Mouse (Mus musculus) forebrain, embryonic 11.5 days (tissue): ENCODE measurements around the gene Agxt. TPM values are rescaled to one million over a fixed set of nuclear protein-coding genes. Genes with fewer than 3 reads are reported as not detected.

ENCODE experiments used
- ATAC-seq: fragments of 200-750 bp; cut with Nextera tagmentation; replicated peaks from 2 replicates; pipeline ENCODE4 v1.8.0; 2017; ENCODE audit warnings: moderate TSS enrichment; ENCODE audit not compliant: low FRiP score
- DNase-seq: peaks from one replicate; pipeline ENCODE4 v3.0.0-alpha.2; 2017; ENCODE audit warnings: low spot score
- H3K27ac ChIP-seq: fragments of 300-500 bp; sonication (generic); 2 replicates; pipeline ENCODE4 v1.5.1; 2014; ENCODE audit warnings: low read depth, low read length
- H3K27me3 ChIP-seq: fragments of 300-500 bp; sonication (generic); 2 replicates; pipeline ENCODE4 v1.6.1; 2014; ENCODE audit warnings: mild to moderate bottlenecking, low read length, mixed read lengths; ENCODE audit not compliant: control insufficient read depth, insufficient read depth
- H3K36me3 ChIP-seq: fragments of 300-500 bp; sonication (generic); 2 replicates; pipeline ENCODE4 v1.6.1; 2014; ENCODE audit warnings: mild to moderate bottlenecking, low read length, moderate library complexity, mixed read lengths; ENCODE audit not compliant: control insufficient read depth, insufficient read depth
- H3K4me1 ChIP-seq: fragments of 300-500 bp; sonication (generic); replicated peaks from 2 replicates; pipeline ENCODE4 v1.6.1; 2014; ENCODE audit warnings: low read length, mixed read lengths; ENCODE audit not compliant: control insufficient read depth, insufficient read depth
- H3K4me2 ChIP-seq: fragments of 300-500 bp; sonication (generic); 2 replicates; pipeline ENCODE4 v1.6.1; 2014; ENCODE audit warnings: low read depth, mild to moderate bottlenecking, low read length, moderate library complexity, mixed read lengths; ENCODE audit not compliant: severe bottlenecking
- H3K4me3 ChIP-seq: fragments of 300-500 bp; sonication (generic); 2 replicates; pipeline ENCODE4 v1.5.1; 2014; ENCODE audit warnings: low read depth, low read length
- H3K9ac ChIP-seq: fragments of 300-500 bp; sonication (generic); 2 replicates; pipeline ENCODE4 v1.6.1; 2014; ENCODE audit warnings: low read length
- H3K9me3 ChIP-seq: fragments of 300-500 bp; sonication (generic); 2 replicates; pipeline ENCODE4 v1.6.1; 2016; ENCODE audit warnings: low read length, mixed read lengths; ENCODE audit not compliant: control insufficient read depth
- WGBS: fragments of 180-500 bp; shearing (Covaris S2); extraction: QIAGEN DNeasy Blood & Tissue Kit; methylation state at CpG from one replicate; pipeline ENCODE4 v1.1.7; 2014; 5-methylcytosine and 5-hydroxymethylcytosine counted together
- polyA plus RNA-seq: library from polyadenylated mRNA; unstranded; fragments of >200 nt; fragmentation: Nextera tagmentation; extraction: Ambion mirVana; gene quantifications from 2 replicates; pipeline ENCODE4 v1.2.1, GENCODE M21; 2014

Agxt gene
- polyA plus RNA-seq, 1 experiment from 2014 or later, result not detected

DNA sequence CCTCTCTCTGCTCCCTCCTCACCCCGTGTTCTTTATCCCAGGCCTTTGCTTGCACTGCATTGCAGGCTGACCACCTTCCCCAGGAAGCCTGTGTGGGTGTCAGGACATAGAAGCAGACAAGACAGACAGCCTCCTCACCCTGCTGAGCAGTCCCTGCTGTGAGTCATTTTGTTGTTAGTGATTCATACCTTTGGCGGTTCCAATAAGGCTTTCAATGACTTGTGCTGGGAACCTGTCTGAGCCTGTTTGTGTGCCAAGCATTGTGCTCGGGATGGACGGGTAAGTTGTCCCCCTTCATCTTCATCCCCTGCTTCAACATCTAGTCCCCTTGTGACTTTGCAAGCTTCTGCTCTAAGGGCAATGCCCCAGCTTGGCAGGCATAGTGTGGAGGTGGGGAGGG lies 38.6 kb downstream of the Agxt start:
- H3K4me3 ChIP-seq, result no peak overlapping the region
- 70% methylated on average over 4 of the region's 4 CpGs for WGBS
- ATAC-seq, result no peak
- no peaks in the 10 kb centered on the region for H3K9me3 ChIP-seq
- H3K27me3 ChIP-seq, result no peaks in the 10 kb centered on the region
- peaks cover 8% of the 10 kb centered on the region for H3K4me1 ChIP-seq
- H3K4me2 ChIP-seq, result no peak overlapping the region
- DNase-seq, result no peak
- H3K36me3 ChIP-seq, result no peaks in the 10 kb centered on the region
- no peak overlapping the region for H3K27ac ChIP-seq
- no peak overlapping the region for H3K9ac ChIP-seq

DNA sequence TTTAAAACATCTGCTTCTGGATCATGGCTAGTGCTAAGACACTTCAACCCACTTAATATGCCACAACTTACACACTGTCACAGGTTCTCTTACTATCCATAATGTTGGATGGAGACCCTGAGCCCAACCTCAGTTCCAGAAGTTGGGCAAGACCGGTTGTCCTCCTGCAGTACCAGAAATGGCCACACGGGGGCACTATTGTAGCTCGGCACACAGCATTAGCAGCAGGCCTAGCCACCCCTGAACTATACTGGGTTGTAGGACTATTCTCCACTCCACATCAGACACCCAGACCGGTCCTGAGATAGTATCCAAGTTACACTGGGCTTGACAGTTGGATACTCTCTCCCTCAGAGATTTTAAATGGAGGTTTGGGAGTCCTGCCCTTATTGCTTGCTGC lies 39.4 kb downstream of the Agxt start:
- H3K27me3 ChIP-seq, result no peaks in the 10 kb centered on the region
- no peak overlapping the region for H3K27ac ChIP-seq
- no peak overlapping the region for H3K4me2 ChIP-seq
- no peaks in the 10 kb centered on the region for H3K9me3 ChIP-seq
- no peak overlapping the region for H3K9ac ChIP-seq
- 3% methylated on average over 4 of the region's 4 CpGs for WGBS
- peaks cover 8% of the 10 kb centered on the region for H3K4me1 ChIP-seq
- DNase-seq (peak; percentile 96), ATAC-seq (peak; percentile 67)
- no peaks in the 10 kb centered on the region for H3K36me3 ChIP-seq
- no peak overlapping the region for H3K4me3 ChIP-seq

DNA sequence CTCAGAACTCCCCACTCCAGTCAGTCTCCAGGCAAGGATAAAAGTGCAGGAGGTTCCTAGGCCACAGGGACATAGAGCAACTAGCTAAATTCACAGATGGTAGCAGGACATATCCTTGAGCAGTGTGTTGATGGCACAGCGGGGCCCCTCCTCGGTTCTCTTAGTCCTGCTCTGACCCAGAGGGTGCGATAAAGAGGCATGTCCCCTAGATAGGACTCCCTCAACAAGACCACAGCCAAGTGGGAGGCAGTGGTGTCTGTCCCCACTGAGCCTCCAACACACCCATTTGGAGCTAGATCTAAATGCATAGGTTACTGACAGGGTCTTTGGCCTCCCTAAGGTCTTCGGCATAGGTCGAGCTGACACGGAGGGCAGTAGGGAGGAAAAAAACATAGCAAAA lies 40.8 kb downstream of the Agxt start:
- Histone ChIP-seq H3K27ac (no peak overlapping the region), H3K9ac (no peak overlapping the region; the same call in 1 of the 2 replicates), H3K9me3 (no peaks in the 10 kb centered on the region), H3K4me1 (peaks cover 8% of the 10 kb centered on the region), H3K4me2 (peak overlapping the region; percentile 88; the same call in 1 of the 2 replicates), H3K27me3 (no peaks in the 10 kb centered on the region), H3K4me3 (no peak overlapping the region; the same call in 1 of the 2 replicates), H3K36me3 (no peaks in the 10 kb centered on the region)
- ATAC-seq (peak; percentile 1; the same call in 1 of the 2 replicates), DNase-seq (no peak)
- WGBS, result 18% methylated on average over 6 of the region's 6 CpGs

DNA sequence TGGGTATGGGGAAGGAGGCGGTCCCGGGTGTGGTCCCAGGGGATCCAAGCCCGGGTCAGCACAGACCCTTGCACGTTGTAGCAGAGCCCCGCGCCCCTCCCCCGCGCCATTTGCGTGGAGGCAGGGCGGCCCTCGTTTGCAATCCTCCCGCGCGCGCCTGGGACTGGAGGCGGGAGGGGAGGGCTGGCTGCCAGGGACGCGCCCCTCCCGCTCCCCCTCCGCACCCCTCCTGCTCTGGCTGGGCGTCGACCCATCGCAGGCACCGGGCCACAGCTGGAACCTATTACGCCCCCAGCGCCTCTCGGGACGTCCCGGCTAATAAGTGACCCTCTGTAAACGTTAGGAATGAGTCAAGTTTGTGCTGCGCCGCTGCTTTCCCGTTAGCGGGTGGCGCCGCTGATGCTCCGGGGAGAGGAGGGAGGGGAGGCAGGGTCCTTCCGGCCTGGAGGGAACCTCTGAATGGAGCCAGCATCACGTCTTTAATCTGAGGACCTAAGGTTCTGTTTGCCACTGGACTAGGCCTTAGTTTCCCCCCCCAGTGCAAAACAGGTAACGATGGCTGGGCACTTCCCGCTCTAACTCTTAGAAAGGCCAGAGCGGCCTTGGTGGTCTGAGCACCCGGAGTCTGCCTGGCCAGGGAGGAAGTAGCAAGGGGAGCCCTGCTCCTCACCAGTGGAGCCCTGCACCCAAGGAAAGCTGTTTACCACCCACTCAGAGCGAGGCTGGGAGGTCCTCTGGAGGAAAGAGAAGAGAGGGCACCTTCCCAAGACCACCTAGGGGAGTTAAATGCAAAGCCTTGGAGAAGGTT lies 41.7 kb downstream of the Agxt start:
- H3K27me3 ChIP-seq, result no peaks in the 10 kb centered on the region
- peak overlapping the region; percentile 88 for H3K4me2 ChIP-seq
- no peaks in the 10 kb centered on the region for H3K9me3 ChIP-seq
- ATAC-seq (peak; percentile 75), DNase-seq (peak; percentile 83)
- no peak overlapping the region for H3K27ac ChIP-seq
- no peaks in the 10 kb centered on the region for H3K36me3 ChIP-seq
- H3K9ac ChIP-seq, result peak overlapping the region; percentile 71
- peak overlapping the region; percentile 39 for H3K4me3 ChIP-seq
- peaks cover 8% of the 10 kb centered on the region for H3K4me1 ChIP-seq
- WGBS, result 1% methylated on average over 42 of the region's 44 CpGs

GRCm38 (mm10) chr1:93182281-93182680 lies 47.2 kb downstream of the Agxt start:
- Histone ChIP-seq H3K4me3 (no peak overlapping the region), H3K4me1 (no peaks in the 10 kb centered on the region), H3K4me2 (no peak overlapping the region), H3K27me3 (no peaks in the 10 kb centered on the region), H3K9me3 (no peaks in the 10 kb centered on the region), H3K27ac (no peak overlapping the region), H3K36me3 (no peaks in the 10 kb centered on the region), H3K9ac (no peak overlapping the region)
- DNase-seq (no peak), ATAC-seq (no peak)
- WGBS, result 91% methylated on average over 7 of the region's 7 CpGs

- H3K27ac ChIP-seq, result no peak overlapping the region
- H3K9ac ChIP-seq, result no peak overlapping the region
- H3K9me3 ChIP-seq, result no peaks in the 10 kb centered on the region
- no peak for ATAC-seq
- H3K4me2 ChIP-seq, result no peak overlapping the region
- H3K4me1 ChIP-seq, result no peaks in the 10 kb centered on the region
- no peaks in the 10 kb centered on the region for H3K36me3 ChIP-seq
- H3K27me3 ChIP-seq, result no peaks in the 10 kb centered on the region
- DNase-seq, result no peak
- 83% methylated on average over 14 of the region's 14 CpGs for WGBS
- no peak overlapping the region for H3K4me3 ChIP-seq
These were observed 49.2 kb downstream of the Agxt start for GRCm38 (mm10) chr1:93184071-93184828.

DNA sequence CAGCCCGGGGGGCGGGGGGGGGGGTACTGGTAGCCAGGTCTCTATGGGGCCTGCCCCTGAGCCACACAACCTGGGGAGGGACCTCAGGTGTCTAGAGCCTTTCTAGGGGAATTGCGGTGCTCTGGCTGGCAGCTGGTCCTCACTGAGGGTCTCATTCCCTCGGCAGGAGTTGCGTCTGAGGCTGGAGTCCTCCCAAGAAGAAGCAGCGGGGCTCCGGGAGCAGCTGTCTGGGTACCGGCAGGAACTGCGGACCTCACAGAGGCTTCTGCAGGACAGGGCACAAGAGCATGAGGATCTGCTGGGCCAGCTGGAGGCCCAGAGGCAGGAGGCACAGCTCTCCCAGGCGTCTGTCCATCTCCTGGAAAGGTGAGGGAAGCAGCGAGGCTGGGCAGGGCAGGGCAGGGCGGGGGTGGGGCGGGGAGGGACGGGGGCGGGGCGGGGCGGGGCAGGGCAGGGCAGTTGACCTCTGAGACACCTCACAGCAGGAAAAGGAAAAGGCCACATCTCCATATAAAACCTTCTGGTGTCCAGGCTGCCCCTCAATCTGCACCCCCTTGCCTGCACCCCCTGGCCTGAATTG lies 55.8 kb downstream of the Agxt start:
- peak overlapping the region; percentile 27; the same call in 1 of the 2 replicates for H3K4me2 ChIP-seq
- no peak overlapping the region for H3K27ac ChIP-seq
- no peaks in the 10 kb centered on the region for H3K4me1 ChIP-seq
- H3K27me3 ChIP-seq, result peaks cover 3% of the 10 kb centered on the region; the same call in 1 of the 2 replicates
- DNase-seq (no peak), ATAC-seq (no peak)
- 7% methylated on average over 14 of the region's 17 CpGs for WGBS
- no peaks in the 10 kb centered on the region for H3K36me3 ChIP-seq
- H3K4me3 ChIP-seq, result no peak overlapping the region
- H3K9ac ChIP-seq, result no peak overlapping the region
- no peaks in the 10 kb centered on the region; the same call in 1 of the 2 replicates for H3K9me3 ChIP-seq

- Histone ChIP-seq H3K4me2 (no peak overlapping the region), H3K4me3 (no peak overlapping the region), H3K9me3 (no peaks in the 10 kb centered on the region; the same call in 1 of the 2 replicates), H3K9ac (no peak overlapping the region), H3K4me1 (no peaks in the 10 kb centered on the region), H3K27me3 (peaks cover 3% of the 10 kb centered on the region; the same call in 1 of the 2 replicates), H3K27ac (no peak overlapping the region), H3K36me3 (no peaks in the 10 kb centered on the region)
- no peak for DNase-seq
- 82% methylated on average over 3 of the region's 3 CpGs for WGBS
- ATAC-seq, result no peak
These were observed 59.9 kb downstream of the Agxt start for GRCm38 (mm10) chr1:93194961-93195360.
